ENCODE assay signal across 13 mouse cellular contexts in the genomic region with DNA sequence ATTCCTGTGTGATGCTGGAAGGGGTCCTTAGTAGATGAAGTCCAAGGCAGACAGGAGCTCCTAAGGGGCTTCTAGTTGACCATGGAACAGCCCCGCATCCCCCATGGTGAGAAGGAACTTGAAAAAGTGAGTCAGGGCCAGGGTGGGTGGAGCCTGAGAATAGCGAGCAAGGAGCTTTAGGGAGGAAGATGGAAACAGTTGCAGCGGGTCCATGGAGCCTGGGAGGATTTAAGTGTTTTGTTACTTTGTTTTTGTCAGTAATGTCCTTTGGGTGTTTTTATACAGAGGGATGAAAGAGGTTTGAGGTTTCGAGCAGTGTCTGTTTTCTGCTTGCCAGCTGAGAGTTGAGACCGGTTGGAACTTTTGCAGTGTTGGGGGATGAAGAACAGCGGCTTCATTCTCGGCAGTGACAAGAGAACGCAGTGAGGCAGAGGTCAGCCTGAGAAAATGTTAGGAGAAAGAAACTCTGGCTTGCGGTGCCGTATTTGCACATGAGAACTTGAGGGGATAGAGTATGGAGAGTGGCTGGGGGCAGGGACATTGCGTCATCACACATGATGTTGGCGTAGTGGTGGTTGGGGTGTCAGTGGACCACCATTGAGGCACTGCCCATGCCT.
DNase-seq lines count a peak whose midpoint lies in the region; ATAC-seq and TF ChIP-seq lines count a peak whose summit lies in the region.
"Had no signal": no experiment of that assay in that cellular context is flagged by ENCODE, and none has a peak within 500 bp of the region (broad histone marks: within the 10 kb centered on the region; RNA-seq: fewer than 3 reads in every experiment).

No protein-coding gene starts in this region.

- H3K79me2 ChIP-seq in heart, adult 2 months (replicated peaks; ENCODE audit: control insufficient read depth, insufficient read depth, low read length) = no peaks in the 10 kb centered on the region; the same call in 1 of the 2 replicates

- intact Hi-C loops in heart, adult 2 months (cut with DNase I) = no loop called here

- TF ChIP-seq POLR2A in heart, adult 2 months (IDR thresholded peaks at IDR 0.05; ENCODE audit: insufficient read depth, low read depth, low read length) = no peak

- H3K27me3 ChIP-seq in heart, embryonic 15.5 days = no peaks in the 10 kb centered on the region
- H3K27me3 ChIP-seq in heart, adult 2 months (ENCODE audit: control insufficient read depth, insufficient read depth, low read length) = no peaks in the 10 kb centered on the region
- no peaks in the 10 kb centered on the region for H3K27me3 ChIP-seq in embryonic facial prominence, embryonic 15.5 days
- no peaks in the 10 kb centered on the region for H3K27me3 ChIP-seq in lung, embryonic 15.5 days
- H3K27me3 ChIP-seq in stomach, embryonic 16.5 days (ENCODE audit: control insufficient read depth, insufficient read depth, low read length) = no peaks in the 10 kb centered on the region
- H3K27me3 ChIP-seq: midbrain, embryonic 13.5 days had no signal

- H3K36me3 ChIP-seq in heart, embryonic 15.5 days = no peaks in the 10 kb centered on the region
- H3K36me3 ChIP-seq in heart, adult 2 months (ENCODE audit: control insufficient read depth, insufficient read depth, low read length) = no peaks in the 10 kb centered on the region
- no peaks in the 10 kb centered on the region for H3K36me3 ChIP-seq in embryonic facial prominence, embryonic 15.5 days
- 0 out of 2 replicates have a peak, but pooled peaks cover 3% of the 10 kb centered on the region for H3K36me3 ChIP-seq in lung, embryonic 15.5 days
- H3K36me3 ChIP-seq in stomach, embryonic 16.5 days (ENCODE audit: control insufficient read depth, insufficient read depth, low read length) = no peaks in the 10 kb centered on the region
- H3K36me3 ChIP-seq: midbrain, embryonic 13.5 days had no signal

- TF ChIP-seq CTCF in heart, adult 2 months (IDR thresholded peaks at IDR 0.05) = no peak

- no peak for DNase-seq in heart, adult 2 months
- DNase-seq in MN1 (ENCODE audit: low spot score) = no peak
- no peak for DNase-seq in layer of hippocampus, postnatal 14 days (ENCODE audit: low spot score in 2 of 2)
- DNase-seq in urinary bladder, postnatal 10 days (ENCODE audit: low spot score) = no peak
- DNase-seq: cerebellum, adult 11 months; cerebellum, postnatal 36 days; liver had no signal

- H3K4me1 ChIP-seq in heart, embryonic 15.5 days (replicated peaks) = peaks cover 39% of the 10 kb centered on the region
- peaks cover 15% of the 10 kb centered on the region for H3K4me1 ChIP-seq in heart, adult 2 months (ENCODE audit: control insufficient read depth, insufficient read depth, low read length)
- peaks cover 37% of the 10 kb centered on the region for H3K4me1 ChIP-seq in embryonic facial prominence, embryonic 15.5 days
- H3K4me1 ChIP-seq in lung, embryonic 15.5 days = peaks cover 27% of the 10 kb centered on the region
- H3K4me1 ChIP-seq in stomach, embryonic 16.5 days (ENCODE audit: control insufficient read depth, insufficient read depth, low read length) = peaks cover 14% of the 10 kb centered on the region
- H3K4me1 ChIP-seq: midbrain, embryonic 13.5 days had no signal

- 54% methylated on average over 12 of the region's 12 CpGs for WGBS in heart, embryonic 15.5 days
- 70% methylated on average over 12 of the region's 12 CpGs for WGBS in heart, adult 2 months
- 43% methylated on average over 12 of the region's 12 CpGs for WGBS in embryonic facial prominence, embryonic 15.5 days
- WGBS in lung, embryonic 15.5 days = 28% methylated on average over 12 of the region's 12 CpGs
- WGBS in stomach, embryonic 16.5 days = 61% methylated on average over 12 of the region's 12 CpGs

- no peak overlapping the region for H3K4me2 ChIP-seq in heart, embryonic 15.5 days
- no peak overlapping the region for H3K4me2 ChIP-seq in embryonic facial prominence, embryonic 15.5 days (replicated peaks)
- peak overlapping the region; percentile 11; the same call in 1 of the 2 replicates for H3K4me2 ChIP-seq in lung, embryonic 15.5 days
- H3K4me2 ChIP-seq in stomach, embryonic 16.5 days (ENCODE audit: low read depth, low read length) = no peak overlapping the region
- H3K4me2 ChIP-seq: midbrain, embryonic 13.5 days had no signal

- peak overlapping the region; percentile 0; the same call in 1 of the 2 replicates for H3K27ac ChIP-seq in heart, embryonic 15.5 days
- H3K27ac ChIP-seq in heart, adult 2 months = no peak overlapping the region
- H3K27ac ChIP-seq in embryonic facial prominence, embryonic 15.5 days (replicated peaks) = 0 out of 2 replicates have a peak overlapping the region, but pooled peaks have one; percentile 13
- H3K27ac ChIP-seq in lung, embryonic 15.5 days = peak overlapping the region; percentile 68
- H3K27ac ChIP-seq in stomach, embryonic 16.5 days (ENCODE audit: low read length) = peak overlapping the region; percentile 15; the same call in 1 of the 2 replicates
- H3K27ac ChIP-seq: macrophage; midbrain, embryonic 13.5 days had no signal

- no peaks in the 10 kb centered on the region for H3K9me3 ChIP-seq in heart, embryonic 15.5 days (replicated peaks)
- H3K9me3 ChIP-seq in embryonic facial prominence, embryonic 15.5 days (replicated peaks) = no peaks in the 10 kb centered on the region
- no peaks in the 10 kb centered on the region for H3K9me3 ChIP-seq in lung, embryonic 15.5 days
- no peaks in the 10 kb centered on the region for H3K9me3 ChIP-seq in stomach, embryonic 16.5 days (replicated peaks; ENCODE audit: control insufficient read depth, low read length)
- H3K9me3 ChIP-seq: midbrain, embryonic 13.5 days had no signal

- no peak for ATAC-seq in heart, embryonic 15.5 days (replicated peaks; ENCODE audit: insufficient number of reproducible peaks, insufficient read depth, low FRiP score, low read depth)
- ATAC-seq in embryonic facial prominence, embryonic 15.5 days (ENCODE audit: insufficient number of reproducible peaks, low FRiP score, low TSS enrichment, low read depth) = no peak
- ATAC-seq in lung, embryonic 15.5 days (ENCODE audit: borderline replicate concordance, extremely low read depth, low FRiP score, low TSS enrichment) = peak; percentile 78
- ATAC-seq in stomach, embryonic 16.5 days (ENCODE audit: insufficient read depth, low FRiP score) = no peak
- ATAC-seq: midbrain, embryonic 13.5 days had no signal

- H3K9ac ChIP-seq in heart, embryonic 15.5 days = no peak overlapping the region
- H3K9ac ChIP-seq in heart, adult 2 months (ENCODE audit: low read depth, low read length) = no peak overlapping the region
- H3K9ac ChIP-seq in embryonic facial prominence, embryonic 15.5 days = no peak overlapping the region
- no peak overlapping the region for H3K9ac ChIP-seq in lung, embryonic 15.5 days
- no peak overlapping the region for H3K9ac ChIP-seq in stomach, embryonic 16.5 days (ENCODE audit: low read length)
- H3K9ac ChIP-seq: midbrain, embryonic 13.5 days had no signal

- no peak overlapping the region for H3K4me3 ChIP-seq in heart, embryonic 15.5 days
- no peak overlapping the region for H3K4me3 ChIP-seq in heart, adult 2 months
- H3K4me3 ChIP-seq in embryonic facial prominence, embryonic 15.5 days (replicated peaks) = no peak overlapping the region
- H3K4me3 ChIP-seq in lung, embryonic 15.5 days = no peak overlapping the region
- H3K4me3 ChIP-seq in stomach, embryonic 16.5 days (replicated peaks; ENCODE audit: low read length) = no peak overlapping the region
- H3K4me3 ChIP-seq: midbrain, embryonic 13.5 days had no signal

- no peak for TF ChIP-seq EP300 in heart, adult 2 months (IDR thresholded peaks at IDR 0.05; ENCODE audit: insufficient read depth, low read depth, low read length)
